ENCODE assay signal across 13 mouse cellular contexts in genomic region chr10:127284724-127285500, GRCm38 (mm10). TPM values are rescaled to one million over a fixed set of nuclear protein-coding genes. Genes with fewer than 3 reads are reported as not detected.
DNase-seq lines count a peak whose midpoint lies in the region; ATAC-seq lines count a peak whose summit lies in the region.
"Had no signal": no experiment of that assay in that cellular context is flagged by ENCODE, and none has a peak within 500 bp of the region (broad histone marks: within the 10 kb centered on the region; RNA-seq: fewer than 3 reads in every experiment).

No protein-coding gene starts in this region.

- 0 out of 2 replicates have a peak overlapping the region, but pooled peaks have one; percentile 34 for H3K9ac ChIP-seq in heart, embryonic 12.5 days
- H3K9ac ChIP-seq in heart, embryonic 11.5 days (ENCODE audit: low read depth, low read length): no peak overlapping the region
- peak overlapping the region; percentile 34; the same call in 1 of the 2 replicates for H3K9ac ChIP-seq in embryonic facial prominence, embryonic 12.5 days
- peak overlapping the region; percentile 39 for H3K9ac ChIP-seq in limb, embryonic 13.5 days

- H3K36me3 ChIP-seq in heart, embryonic 12.5 days: peaks cover 75% of the 10 kb centered on the region
- peaks cover 58% of the 10 kb centered on the region for H3K36me3 ChIP-seq in heart, embryonic 11.5 days (ENCODE audit: control insufficient read depth, insufficient read depth, low read length)
- peaks cover 81% of the 10 kb centered on the region for H3K36me3 ChIP-seq in megakaryocyte, embryonic 14.5 days (replicated peaks; ENCODE audit: low read length)
- peaks cover 71% of the 10 kb centered on the region for H3K36me3 ChIP-seq in embryonic facial prominence, embryonic 12.5 days
- peaks cover 76% of the 10 kb centered on the region for H3K36me3 ChIP-seq in limb, embryonic 13.5 days

- no peaks in the 10 kb centered on the region for H3K27me3 ChIP-seq in heart, embryonic 12.5 days (replicated peaks)
- no peaks in the 10 kb centered on the region for H3K27me3 ChIP-seq in heart, embryonic 11.5 days (ENCODE audit: control insufficient read depth, insufficient read depth, low read length)
- no peaks in the 10 kb centered on the region for H3K27me3 ChIP-seq in megakaryocyte, embryonic 14.5 days (replicated peaks)
- H3K27me3 ChIP-seq in embryonic facial prominence, embryonic 12.5 days: no peaks in the 10 kb centered on the region
- no peaks in the 10 kb centered on the region for H3K27me3 ChIP-seq in limb, embryonic 13.5 days

- no peak overlapping the region for H3K4me3 ChIP-seq in heart, embryonic 12.5 days
- no peak overlapping the region for H3K4me3 ChIP-seq in heart, embryonic 11.5 days (ENCODE audit: low read depth, low read length)
- peak overlapping the region; percentile 97 for H3K4me3 ChIP-seq in megakaryocyte, embryonic 14.5 days (replicated peaks)
- H3K4me3 ChIP-seq in embryonic facial prominence, embryonic 12.5 days: no peak overlapping the region
- no peak overlapping the region for H3K4me3 ChIP-seq in limb, embryonic 13.5 days
- H3K4me3 ChIP-seq: gastrocnemius, adult 2 months had no signal

- H3K27ac ChIP-seq in heart, embryonic 12.5 days (ENCODE audit: poor library complexity, severe bottlenecking): no peak overlapping the region
- no peak overlapping the region for H3K27ac ChIP-seq in heart, embryonic 11.5 days (ENCODE audit: low read depth, low read length)
- peak overlapping the region; percentile 48; the same call in 1 of the 2 replicates for H3K27ac ChIP-seq in embryonic facial prominence, embryonic 12.5 days
- H3K27ac ChIP-seq in limb, embryonic 13.5 days: no peak overlapping the region

- no peaks in the 10 kb centered on the region for H3K9me3 ChIP-seq in heart, embryonic 12.5 days (replicated peaks)
- H3K9me3 ChIP-seq in heart, embryonic 11.5 days (replicated peaks; ENCODE audit: control insufficient read depth, low read length): no peaks in the 10 kb centered on the region
- no peaks in the 10 kb centered on the region for H3K9me3 ChIP-seq in megakaryocyte, embryonic 14.5 days
- no peaks in the 10 kb centered on the region for H3K9me3 ChIP-seq in embryonic facial prominence, embryonic 12.5 days
- no peaks in the 10 kb centered on the region for H3K9me3 ChIP-seq in limb, embryonic 13.5 days

- H3K4me1 ChIP-seq in heart, embryonic 12.5 days (replicated peaks): peaks cover 42% of the 10 kb centered on the region
- H3K4me1 ChIP-seq in heart, embryonic 11.5 days (ENCODE audit: control insufficient read depth, insufficient read depth, low read length): peaks cover 26% of the 10 kb centered on the region
- peaks cover 56% of the 10 kb centered on the region for H3K4me1 ChIP-seq in megakaryocyte, embryonic 14.5 days
- H3K4me1 ChIP-seq in embryonic facial prominence, embryonic 12.5 days: peaks cover 43% of the 10 kb centered on the region
- peaks cover 42% of the 10 kb centered on the region for H3K4me1 ChIP-seq in limb, embryonic 13.5 days

- WGBS in heart, embryonic 12.5 days: 77% methylated on average over 10 of the region's 11 CpGs
- 83% methylated on average over 11 of the region's 11 CpGs for WGBS in heart, embryonic 11.5 days (ENCODE audit: insufficient replicate concordance)
- WGBS in embryonic facial prominence, embryonic 12.5 days: 68% methylated on average over 11 of the region's 11 CpGs
- WGBS in limb, embryonic 13.5 days: 72% methylated on average over 11 of the region's 11 CpGs

- no peak overlapping the region for H3K4me2 ChIP-seq in heart, embryonic 12.5 days
- H3K4me2 ChIP-seq in heart, embryonic 11.5 days: no peak overlapping the region
- no peak overlapping the region for H3K4me2 ChIP-seq in embryonic facial prominence, embryonic 12.5 days (replicated peaks)
- no peak overlapping the region for H3K4me2 ChIP-seq in limb, embryonic 13.5 days (replicated peaks)

- no peak for DNase-seq in ovary, postnatal 36 days (ENCODE audit: low spot score)
- DNase-seq in Muller cell, postnatal 12 days (ENCODE audit: inconsistent ontology term): no peak
- DNase-seq: kidney, postnatal 36 days; lung, adult 18-20 months had no signal

- no peak for ATAC-seq in heart, embryonic 12.5 days (ENCODE audit: insufficient number of reproducible peaks, low FRiP score)
- ATAC-seq in heart, embryonic 11.5 days (replicated peaks; ENCODE audit: insufficient number of reproducible peaks, low FRiP score, low TSS enrichment): no peak
- no peak for ATAC-seq in megakaryocyte, adult 5-6 weeks (ENCODE audit: poor library complexity, severe bottlenecking)
- no peak for ATAC-seq in embryonic facial prominence, embryonic 12.5 days (ENCODE audit: insufficient number of reproducible peaks, insufficient read depth, low FRiP score, low TSS enrichment)
- ATAC-seq in limb, embryonic 13.5 days (ENCODE audit: low FRiP score, low read depth): no peak
- ATAC-seq: CD4-positive, CD25-positive, alpha-beta regulatory T cell, adult 4 months had no signal

RNA-seq across cellular contexts. Expression of gene Mbd6, which starts 3.9 kb away (rescaled TPM):
- polyA plus RNA-seq in heart, embryonic 12.5 days (2016; fragmentation: Nextera tagmentation; extraction: Ambion mirVana): 13.6 and 14.6 TPM in 2 replicates
- 13.6 and 15.1 TPM in 2 replicates for polyA plus RNA-seq in heart, embryonic 11.5 days (2014; fragmentation: Nextera tagmentation; extraction: Ambion mirVana)
- 245 and 640 TPM in 2 replicates for polyA plus RNA-seq in megakaryocyte, embryonic 14.5 days (2012; ENCODE audit: insufficient read depth, low replicate concordance)
- total RNA-seq in megakaryocyte, adult 5-6 weeks (2015): 40.4 and 48.4 TPM in 2 replicates
- total RNA-seq in megakaryocyte, adult 5-6 weeks (2017): 5.6 and 8.9 TPM in 2 replicates
- polyA plus RNA-seq in embryonic facial prominence, embryonic 12.5 days (2016; fragmentation: Nextera tagmentation; extraction: Ambion mirVana): 17.2 and 23.3 TPM in 2 replicates
- polyA plus RNA-seq in limb, embryonic 13.5 days (2015; fragmentation: Nextera tagmentation; extraction: Ambion mirVana): 15.0 and 16.7 TPM in 2 replicates

RNA-seq across cellular contexts. Expression of gene Dctn2, which starts 18.7 kb away (rescaled TPM):
- polyA plus RNA-seq in heart, embryonic 12.5 days (2016; fragmentation: Nextera tagmentation; extraction: Ambion mirVana): 133 and 136 TPM in 2 replicates
- polyA plus RNA-seq in heart, embryonic 11.5 days (2014; fragmentation: Nextera tagmentation; extraction: Ambion mirVana): 135 and 136 TPM in 2 replicates
- polyA plus RNA-seq in megakaryocyte, embryonic 14.5 days (2012; ENCODE audit: insufficient read depth, low replicate concordance): 176 and 219 TPM in 2 replicates
- total RNA-seq in megakaryocyte, adult 5-6 weeks (2015): 78.9 and 82.6 TPM in 2 replicates
- total RNA-seq in megakaryocyte, adult 5-6 weeks (2017): 90.1 and 96.4 TPM in 2 replicates
- polyA plus RNA-seq in embryonic facial prominence, embryonic 12.5 days (2016; fragmentation: Nextera tagmentation; extraction: Ambion mirVana): 199 and 213 TPM in 2 replicates
- polyA plus RNA-seq in limb, embryonic 13.5 days (2015; fragmentation: Nextera tagmentation; extraction: Ambion mirVana): 188 and 192 TPM in 2 replicates

RNA-seq across cellular contexts. Expression of gene Kif5a, which starts 21.8 kb away (rescaled TPM):
- 0.37 and 0.79 TPM in 2 replicates for polyA plus RNA-seq in heart, embryonic 12.5 days (2016; fragmentation: Nextera tagmentation; extraction: Ambion mirVana)
- polyA plus RNA-seq in heart, embryonic 11.5 days (2014; fragmentation: Nextera tagmentation; extraction: Ambion mirVana): 1.6 TPM in 2 replicates
- polyA plus RNA-seq in megakaryocyte, embryonic 14.5 days (2012; ENCODE audit: insufficient read depth, low replicate concordance): 6.6 and 11.4 TPM in 2 replicates
- total RNA-seq in megakaryocyte, adult 5-6 weeks (2015): 0.85 and 0.93 TPM in 2 replicates
- 0.70 and 0.94 TPM in 2 replicates for total RNA-seq in megakaryocyte, adult 5-6 weeks (2017)
- 13.5 and 16.8 TPM in 2 replicates for polyA plus RNA-seq in embryonic facial prominence, embryonic 12.5 days (2016; fragmentation: Nextera tagmentation; extraction: Ambion mirVana)
- polyA plus RNA-seq in limb, embryonic 13.5 days (2015; fragmentation: Nextera tagmentation; extraction: Ambion mirVana): 4.2 and 4.8 TPM in 2 replicates
- total RNA-seq: neutrophil, adult 5-6 weeks had no signal
- polyA plus RNA-seq: CD4-positive, CD25-positive, alpha-beta regulatory T cell, adult 4 months had no signal

RNA-seq across cellular contexts. Expression of gene Mars, which starts 26.7 kb away (rescaled TPM):
- 107 and 110 TPM in 2 replicates for polyA plus RNA-seq in heart, embryonic 12.5 days (2016; fragmentation: Nextera tagmentation; extraction: Ambion mirVana)
- polyA plus RNA-seq in heart, embryonic 11.5 days (2014; fragmentation: Nextera tagmentation; extraction: Ambion mirVana): 104 and 105 TPM in 2 replicates
- polyA plus RNA-seq in megakaryocyte, embryonic 14.5 days (2012; ENCODE audit: insufficient read depth, low replicate concordance): 26.0 and 101 TPM in 2 replicates
- 38.4 and 47.8 TPM in 2 replicates for total RNA-seq in megakaryocyte, adult 5-6 weeks (2015)
- 80.3 and 95.2 TPM in 2 replicates for total RNA-seq in megakaryocyte, adult 5-6 weeks (2017)
- polyA plus RNA-seq in embryonic facial prominence, embryonic 12.5 days (2016; fragmentation: Nextera tagmentation; extraction: Ambion mirVana): 138 and 142 TPM in 2 replicates
- polyA plus RNA-seq in limb, embryonic 13.5 days (2015; fragmentation: Nextera tagmentation; extraction: Ambion mirVana): 118 and 122 TPM in 2 replicates

RNA-seq across cellular contexts. Expression of gene Arhgap9, which starts 36.9 kb away (rescaled TPM):
- polyA plus RNA-seq in heart, embryonic 12.5 days (2016; fragmentation: Nextera tagmentation; extraction: Ambion mirVana): 0.89 and 1.8 TPM in 2 replicates
- polyA plus RNA-seq in heart, embryonic 11.5 days (2014; fragmentation: Nextera tagmentation; extraction: Ambion mirVana): 1.7 TPM in 2 replicates
- polyA plus RNA-seq in megakaryocyte, embryonic 14.5 days (2012; ENCODE audit: insufficient read depth, low replicate concordance): 6.1 and 10.4 TPM in 2 replicates
- total RNA-seq in megakaryocyte, adult 5-6 weeks (2015): 135 and 138 TPM in 2 replicates
- 96.8 and 108 TPM in 2 replicates for total RNA-seq in megakaryocyte, adult 5-6 weeks (2017)
- 1.8 and 2.6 TPM in 2 replicates for polyA plus RNA-seq in embryonic facial prominence, embryonic 12.5 days (2016; fragmentation: Nextera tagmentation; extraction: Ambion mirVana)
- polyA plus RNA-seq in limb, embryonic 13.5 days (2015; fragmentation: Nextera tagmentation; extraction: Ambion mirVana): 5.2 and 5.4 TPM in 2 replicates

Comparison
In these comparisons a context has a peak if more than half of its experiments do, and no peak if none do; other contexts are left out.
1. RNA of gene Mbd6, which starts 3.9 kb away (polyA plus RNA-seq): 245 to 640 TPM in megakaryocyte, embryonic 14.5 days; 17.2 to 23.3 TPM in embryonic facial prominence, embryonic 12.5 days, 15.0 to 16.7 TPM in limb, embryonic 13.5 days, 13.6 to 15.1 TPM in heart, embryonic 11.5 days and 13.6 to 14.6 TPM in heart, embryonic 12.5 days; every median in the first group is over 10 times any median in the second.